Mouse (Mus musculus): ENCODE results near the gene Col6a5. TPM values are rescaled to one million over a fixed set of nuclear protein-coding genes. Genes with fewer than 3 reads are reported as not detected.
"Not testable (repeated sequence)": the region's sequence is repeated elsewhere in the genome, so short reads cannot be mapped to it uniquely, and the experiment has no call there.

Col6a5 gene
- polyA plus RNA-seq, 1 experiment from 2014 or later: 0.04 TPM

- Histone ChIP-seq H3K27ac (replicated peaks) (no peak overlapping the region), H3K27me3 (replicated peaks) (no peaks in the 10 kb centered on the region), H3K4me2 (no peak overlapping the region), H3K4me3 (replicated peaks) (no peak overlapping the region), H3K9me3 (replicated peaks) (no peaks in the 10 kb centered on the region), H3K9ac (replicated peaks) (no peak overlapping the region), H3K4me1 (peaks cover 4% of the 10 kb centered on the region; the same call in 1 of the 2 replicates), H3K36me3 (no peaks in the 10 kb centered on the region)
- WGBS: 90% methylated on average over 3 of the region's 3 CpGs
- ATAC-seq (ENCODE audit: low FRiP score): no peak
These were observed 109.4 kb downstream of the Col6a5 start for GRCm38 (mm10) chr9:105851011-105851410.

- no peaks in the 10 kb centered on the region for H3K27me3 ChIP-seq (replicated peaks)
- ATAC-seq (ENCODE audit: low FRiP score): no peak
- H3K4me2 ChIP-seq: no peak overlapping the region
- no peak overlapping the region for H3K27ac ChIP-seq (replicated peaks)
- no peak overlapping the region for H3K9ac ChIP-seq (replicated peaks)
- no peaks in the 10 kb centered on the region for H3K36me3 ChIP-seq
- H3K9me3 ChIP-seq (replicated peaks): no peaks in the 10 kb centered on the region
- no peak overlapping the region for H3K4me3 ChIP-seq (replicated peaks)
- peaks cover 4% of the 10 kb centered on the region; the same call in 1 of the 2 replicates for H3K4me1 ChIP-seq
- WGBS: 86% methylated on average over 4 of the region's 4 CpGs
These were observed 112.0 kb downstream of the Col6a5 start for GRCm38 (mm10) chr9:105848396-105848795.

DNA sequence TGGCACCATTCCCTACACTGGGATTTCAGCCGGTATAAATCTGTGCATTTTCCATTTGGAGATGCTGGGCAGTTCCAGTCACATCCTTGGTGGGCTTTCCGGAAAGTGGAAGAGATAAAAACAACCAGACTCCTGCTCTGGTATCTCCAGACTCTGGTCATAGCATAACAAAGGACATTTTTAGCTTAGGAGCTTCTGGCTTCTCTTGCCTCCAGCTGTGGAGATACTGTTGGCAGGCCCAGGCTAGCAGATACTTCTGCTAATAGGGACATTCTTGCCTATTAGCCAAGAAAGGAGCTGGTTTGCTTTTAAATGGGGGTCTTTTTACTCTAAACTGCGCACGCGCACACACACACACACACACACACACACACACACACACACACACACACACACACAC, 113.2 kb downstream of the Col6a5 start:
- Histone ChIP-seq H3K9ac (replicated peaks) (no peak overlapping the region), H3K4me2 (no peak overlapping the region), H3K4me1 (peaks cover 4% of the 10 kb centered on the region; the same call in 1 of the 2 replicates), H3K36me3 (no peaks in the 10 kb centered on the region), H3K9me3 (replicated peaks) (no peaks in the 10 kb centered on the region), H3K27me3 (replicated peaks) (no peaks in the 10 kb centered on the region), H3K27ac (replicated peaks) (no peak overlapping the region), H3K4me3 (replicated peaks) (no peak overlapping the region)
- 94% methylated on average over 5 of the region's 5 CpGs for WGBS
- ATAC-seq (ENCODE audit: low FRiP score): no peak

DNA sequence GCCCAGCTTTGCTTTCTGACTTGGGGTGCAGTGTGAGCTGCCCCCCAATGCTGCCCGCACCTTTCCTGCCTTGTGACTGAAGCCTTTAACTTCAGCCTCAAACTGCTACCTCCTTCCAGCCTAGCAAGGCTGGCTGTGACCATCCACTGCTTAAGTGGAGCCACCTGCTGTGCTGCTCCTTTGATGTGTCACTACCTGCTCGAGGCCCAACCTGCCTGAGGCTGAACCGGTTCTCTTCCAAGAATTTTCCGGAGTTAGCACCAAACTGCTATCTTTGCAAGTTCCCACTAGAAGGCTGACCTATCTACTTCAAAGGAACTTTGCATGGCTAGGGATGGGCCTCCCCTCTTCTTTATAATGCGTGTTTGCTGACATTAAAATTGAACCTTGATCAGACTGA, 119.1 kb downstream of the Col6a5 start:
- H3K9ac ChIP-seq (replicated peaks); H3K4me2 ChIP-seq; H3K4me3 ChIP-seq (replicated peaks); H3K27me3 ChIP-seq (replicated peaks); H3K36me3 ChIP-seq; H3K4me1 ChIP-seq; H3K9me3 ChIP-seq (replicated peaks); ATAC-seq (ENCODE audit: low FRiP score); H3K27ac ChIP-seq (replicated peaks): not testable (repeated sequence)
- WGBS: 61% methylated on average over 5 of the region's 5 CpGs

DNA sequence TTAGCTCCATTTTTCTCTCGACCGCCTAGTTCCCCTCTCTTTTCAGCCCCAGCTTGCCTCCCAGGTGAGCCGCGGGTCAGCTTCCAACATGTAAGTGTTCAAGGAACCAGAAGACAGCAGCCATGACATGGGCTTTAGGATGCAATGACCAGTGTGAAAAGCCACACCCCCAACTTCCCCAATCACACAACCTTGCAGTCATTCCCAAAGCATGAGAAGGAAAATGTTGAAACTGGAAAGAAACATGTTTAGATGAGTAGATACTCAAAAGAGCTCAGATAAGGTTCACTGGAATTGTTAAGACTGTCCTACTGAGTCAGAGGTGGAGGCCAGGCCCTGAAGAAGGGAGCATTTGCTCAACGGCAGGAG, 121.3 kb downstream of the Col6a5 start:
- Histone ChIP-seq H3K27ac (replicated peaks) (no peak overlapping the region), H3K4me3 (replicated peaks) (no peak overlapping the region), H3K9ac (replicated peaks) (no peak overlapping the region), H3K9me3 (replicated peaks) (no peaks in the 10 kb centered on the region), H3K4me1 (peaks cover 13% of the 10 kb centered on the region; the same call in 1 of the 2 replicates), H3K36me3 (no peaks in the 10 kb centered on the region), H3K4me2 (no peak overlapping the region), H3K27me3 (replicated peaks) (no peaks in the 10 kb centered on the region)
- 93% methylated on average over 5 of the region's 5 CpGs for WGBS
- no peak for ATAC-seq (ENCODE audit: low FRiP score)

- no peak overlapping the region for H3K4me3 ChIP-seq (replicated peaks)
- 83% methylated on average over 4 of the region's 4 CpGs for WGBS
- H3K4me2 ChIP-seq: no peak overlapping the region
- no peaks in the 10 kb centered on the region for H3K9me3 ChIP-seq (replicated peaks)
- no peak overlapping the region for H3K9ac ChIP-seq (replicated peaks)
- no peaks in the 10 kb centered on the region for H3K27me3 ChIP-seq (replicated peaks)
- H3K36me3 ChIP-seq: no peaks in the 10 kb centered on the region
- H3K4me1 ChIP-seq: peaks cover 13% of the 10 kb centered on the region; the same call in 1 of the 2 replicates
- H3K27ac ChIP-seq (replicated peaks): no peak overlapping the region
- no peak for ATAC-seq (ENCODE audit: low FRiP score)
These were observed 121.9 kb downstream of the Col6a5 start for GRCm38 (mm10) chr9:105838396-105839146.

GRCm38 (mm10) chr9:105835587-105835986, 124.9 kb downstream of the Col6a5 start:
- Histone ChIP-seq H3K4me3 (replicated peaks) (no peak overlapping the region), H3K9me3 (replicated peaks) (no peaks in the 10 kb centered on the region)

GRCm38 (mm10) chr9:105834799-105835198, 125.6 kb downstream of the Col6a5 start:
- Histone ChIP-seq H3K36me3 (no peaks in the 10 kb centered on the region), H3K9ac (replicated peaks) (no peak overlapping the region), H3K4me3 (replicated peaks) (no peak overlapping the region), H3K9me3 (replicated peaks) (no peaks in the 10 kb centered on the region), H3K4me2 (no peak overlapping the region), H3K4me1 (peaks cover 13% of the 10 kb centered on the region; the same call in 1 of the 2 replicates), H3K27ac (replicated peaks) (no peak overlapping the region), H3K27me3 (replicated peaks) (no peaks in the 10 kb centered on the region)
- WGBS: 26% methylated on average over 4 of the region's 4 CpGs
- no peak for ATAC-seq (ENCODE audit: low FRiP score)

More at GRCm38 (mm10) chr9:105835587-105835986, 124.9 kb downstream of the Col6a5 start:
- no peaks in the 10 kb centered on the region for H3K27me3 ChIP-seq (replicated peaks)
- H3K4me2 ChIP-seq: no peak overlapping the region
- no peak overlapping the region for H3K9ac ChIP-seq (replicated peaks)
- H3K27ac ChIP-seq (replicated peaks): no peak overlapping the region
- no peaks in the 10 kb centered on the region for H3K36me3 ChIP-seq
- 69% methylated on average over 7 of the region's 7 CpGs for WGBS
- H3K4me1 ChIP-seq: peaks cover 13% of the 10 kb centered on the region; the same call in 1 of the 2 replicates
- no peak for ATAC-seq (ENCODE audit: low FRiP score)

DNA sequence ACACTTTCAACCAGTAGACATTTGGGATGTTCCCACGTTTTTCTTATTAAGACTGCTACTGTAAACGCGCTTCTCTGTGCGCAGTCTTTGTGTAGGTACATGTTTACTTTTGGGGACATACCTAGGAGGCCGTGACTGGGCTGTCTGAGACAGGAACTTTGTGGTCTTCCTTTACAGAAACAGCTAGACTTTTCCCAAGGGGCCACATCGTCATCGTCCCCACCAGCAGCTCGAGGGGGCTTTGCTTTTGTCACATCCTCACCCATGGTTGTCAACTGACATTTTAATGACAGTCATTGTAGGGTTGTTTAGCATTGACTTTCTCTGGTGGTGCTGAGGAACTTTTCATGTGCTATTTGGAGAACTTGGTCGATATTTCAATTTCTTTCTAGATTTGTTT, 129.2 kb downstream of the Col6a5 start:
- Histone ChIP-seq H3K36me3 (no peaks in the 10 kb centered on the region), H3K4me1 (peaks cover 20% of the 10 kb centered on the region), H3K27me3 (replicated peaks) (peaks cover 9% of the 10 kb centered on the region), H3K9me3 (replicated peaks) (no peaks in the 10 kb centered on the region), H3K27ac (replicated peaks) (no peak overlapping the region), H3K9ac (replicated peaks) (no peak overlapping the region), H3K4me3 (replicated peaks) (no peak overlapping the region), H3K4me2 (no peak overlapping the region)
- no peak for ATAC-seq (ENCODE audit: low FRiP score)
- 85% methylated on average over 9 of the region's 9 CpGs for WGBS

DNA sequence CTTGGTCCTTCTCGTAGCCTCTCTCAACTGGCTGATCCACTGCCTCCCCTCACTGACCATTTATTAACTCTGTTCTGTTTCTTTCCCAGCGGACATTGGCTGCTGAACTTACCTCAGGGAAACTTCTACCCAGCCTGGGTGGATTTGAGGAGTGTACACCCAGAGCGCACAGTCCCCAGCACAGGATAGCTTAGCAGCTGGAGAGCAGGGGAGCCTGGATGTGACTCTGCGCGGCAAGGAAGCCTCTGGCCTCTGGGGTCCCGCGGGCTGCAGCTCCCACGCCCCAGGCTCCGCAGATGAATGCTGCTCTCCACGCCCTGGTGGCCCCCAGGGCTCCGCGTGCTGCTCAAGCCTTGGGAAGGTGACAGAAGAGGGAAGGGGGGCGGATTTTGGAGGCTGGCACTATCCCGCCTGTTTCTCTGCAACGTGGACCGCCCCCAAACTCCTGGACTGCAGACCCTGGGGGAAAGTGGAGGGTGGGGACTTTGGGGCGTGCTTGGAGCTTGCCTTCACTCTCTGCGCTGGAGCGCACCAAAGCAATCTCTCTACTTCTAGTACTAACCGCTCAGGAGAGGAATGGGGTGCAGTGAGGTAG, 132.6 kb downstream of the Col6a5 start, which contains the start of gene Col6a6:
Gene Col6a6 (minus strand): TSS at position 370 of the 595 bp plus-strand sequence.
- Histone ChIP-seq H3K4me1 (peaks cover 6% of the 10 kb centered on the region), H3K27me3 (replicated peaks) (peaks cover 9% of the 10 kb centered on the region), H3K27ac (replicated peaks) (no peak within 1 kb of the TSS), H3K9me3 (replicated peaks) (no peaks in the 10 kb centered on the region), H3K4me2 (peak within 1 kb of the TSS; percentile 31), H3K9ac (replicated peaks) (0 out of 2 replicates have a peak within 1 kb of the TSS, but pooled peaks have one; percentile 10), H3K4me3 (replicated peaks) (no peak within 1 kb of the TSS), H3K36me3 (no peaks in the 10 kb centered on the region)
- 23% methylated on average over 20 of the region's 20 CpGs for WGBS
- no peak for ATAC-seq (ENCODE audit: low FRiP score)

GRCm38 (mm10) chr9:105827076-105827647, 133.3 kb downstream of the Col6a5 start:
- Histone ChIP-seq H3K27ac (replicated peaks) (no peak overlapping the region), H3K9me3 (replicated peaks) (no peaks in the 10 kb centered on the region), H3K4me1 (peaks cover 6% of the 10 kb centered on the region), H3K27me3 (replicated peaks) (peaks cover 9% of the 10 kb centered on the region), H3K4me2 (no peak overlapping the region), H3K9ac (replicated peaks) (no peak overlapping the region), H3K4me3 (replicated peaks) (no peak overlapping the region), H3K36me3 (no peaks in the 10 kb centered on the region)
- no peak for ATAC-seq (ENCODE audit: low FRiP score)
- 67% methylated on average over 8 of the region's 8 CpGs for WGBS

GRCm38 (mm10) chr9:105820711-105821110, 139.7 kb downstream of the Col6a5 start:
- 94% methylated on average over 6 of the region's 6 CpGs for WGBS
- Histone ChIP-seq H3K4me3 (replicated peaks) (no peak overlapping the region), H3K9me3 (replicated peaks) (no peaks in the 10 kb centered on the region), H3K9ac (replicated peaks) (no peak overlapping the region), H3K27ac (replicated peaks) (no peak overlapping the region), H3K4me2 (no peak overlapping the region), H3K27me3 (replicated peaks) (no peaks in the 10 kb centered on the region), H3K4me1 (no peaks in the 10 kb centered on the region), H3K36me3 (no peaks in the 10 kb centered on the region)
- no peak for ATAC-seq (ENCODE audit: low FRiP score)

All from neural tube, embryonic 15.5 days (tissue).